Mouse (Mus musculus): ENCODE measurements at regions not wholly inside any gene's neighbourhood (a gene's known extent, or its start where the extent isn't known, plus 50 kb on each side); places are given as distances from the start of the nearest gene placed in this dataset.

GRCm38 (mm10) chr13:60371656-60372055 lies 194.5 kb upstream of the Gas1 start:
- DNase-seq = no peak

- no peak for DNase-seq
These were observed 199.5 kb upstream of the Gas1 start for GRCm38 (mm10) chr13:60376705-60377104.

- DNase-seq = no peak
These were observed 205.7 kb upstream of the Gas1 start for GRCm38 (mm10) chr13:60382855-60383254.

GRCm38 (mm10) chr13:60398836-60399235 lies 202.9 kb upstream of the Dapk1 start:
- DNase-seq = no peak

- DNase-seq = no peak
These were observed 200.8 kb upstream of the Dapk1 start for GRCm38 (mm10) chr13:60400764-60401487.

GRCm38 (mm10) chr13:60403471-60403870 lies 198.3 kb upstream of the Dapk1 start:
- DNase-seq = no peak

- DNase-seq = no peak
These were observed 194.4 kb upstream of the Dapk1 start for GRCm38 (mm10) chr13:60407344-60407743.

- DNase-seq = no peak
These were observed 191.8 kb upstream of the Dapk1 start for GRCm38 (mm10) chr13:60409706-60410502.

GRCm38 (mm10) chr13:60416024-60416423 lies 185.7 kb upstream of the Dapk1 start:
- DNase-seq = no peak

GRCm38 (mm10) chr13:60417015-60417414 lies 184.7 kb upstream of the Dapk1 start:
- DNase-seq = no peak

GRCm38 (mm10) chr13:60417436-60418158 lies 184.2 kb upstream of the Dapk1 start:
- DNase-seq = peak; percentile 21

- DNase-seq = no peak
These were observed 181.4 kb upstream of the Dapk1 start for GRCm38 (mm10) chr13:60420386-60420785.

GRCm38 (mm10) chr13:60420842-60421696 lies 180.7 kb upstream of the Dapk1 start:
- no peak for DNase-seq

- no peak for DNase-seq
These were observed 177.5 kb upstream of the Dapk1 start for GRCm38 (mm10) chr13:60424267-60424666.

GRCm38 (mm10) chr13:60425140-60425539 lies 176.6 kb upstream of the Dapk1 start:
- no peak for DNase-seq

GRCm38 (mm10) chr13:60425556-60425955 lies 176.2 kb upstream of the Dapk1 start:
- no peak for DNase-seq

GRCm38 (mm10) chr13:60426192-60426840 lies 175.4 kb upstream of the Dapk1 start:
- DNase-seq = no peak

GRCm38 (mm10) chr13:60427077-60427476 lies 174.7 kb upstream of the Dapk1 start:
- no peak for DNase-seq

GRCm38 (mm10) chr13:60427755-60428385 lies 173.9 kb upstream of the Dapk1 start:
- DNase-seq = peak; percentile 15

- no peak for DNase-seq
These were observed 172.6 kb upstream of the Dapk1 start for GRCm38 (mm10) chr13:60429148-60429547.

GRCm38 (mm10) chr13:60431412-60431811 lies 170.3 kb upstream of the Dapk1 start:
- no peak for DNase-seq

Data from kidney, adult 18-20 months (tissue).